Mouse (Mus musculus) hindbrain, embryonic 14.5 days (tissue): ENCODE measurements around the gene Stx1a. TPM values are rescaled to one million over a fixed set of nuclear protein-coding genes. Genes with fewer than 3 reads are reported as not detected.
A peak's percentile ranks its signal among the peaks of the same experiment; 100 is the strongest.

ENCODE experiments used
- ATAC-seq: fragments of 200-750 bp; cut with Nextera tagmentation; 2 replicates; pipeline ENCODE4 v1.8.0; 2017; ENCODE audit warnings: moderate number of reproducible peaks, mild to moderate bottlenecking, moderate TSS enrichment, moderate library complexity; ENCODE audit not compliant: low FRiP score
- DNase-seq: peaks from one replicate; pipeline ENCODE4 v3.0.0-alpha.2; 2015; ENCODE audit warnings: low spot score
- H3K27ac ChIP-seq: fragments of 300-500 bp; sonication (generic); 2 replicates; pipeline ENCODE4 v1.5.1; 2014; ENCODE audit warnings: mild to moderate bottlenecking, moderate library complexity
- H3K27me3 ChIP-seq: fragments of 300-500 bp; sonication (generic); 2 replicates; pipeline ENCODE4 v1.6.1; 2014; ENCODE audit warnings: mild to moderate bottlenecking, low read length, mixed read lengths; ENCODE audit not compliant: control insufficient read depth, insufficient read depth
- H3K36me3 ChIP-seq: fragments of 300-500 bp; sonication (generic); replicated peaks from 2 replicates; pipeline ENCODE4 v1.6.1; 2014; ENCODE audit not compliant: control insufficient read depth, insufficient read depth
- H3K4me1 ChIP-seq: fragments of 300-500 bp; sonication (generic); replicated peaks from 2 replicates; pipeline ENCODE4 v1.6.1; 2014; ENCODE audit warnings: antibody characterized with exemption, low read length, mixed read lengths; ENCODE audit not compliant: control insufficient read depth, insufficient read depth
- H3K4me2 ChIP-seq: fragments of 300-500 bp; sonication (generic); replicated peaks from 2 replicates; pipeline ENCODE4 v1.6.1; 2014; ENCODE audit warnings: mild to moderate bottlenecking, moderate library complexity
- H3K4me3 ChIP-seq: fragments of 300-500 bp; sonication (generic); replicated peaks from 2 replicates; pipeline ENCODE4 v1.5.1; 2014; ENCODE audit warnings: mild to moderate bottlenecking, low read length
- H3K9ac ChIP-seq: fragments of 300-500 bp; sonication (generic); 2 replicates; pipeline ENCODE4 v1.6.1; 2014
- H3K9me3 ChIP-seq: fragments of 300-500 bp; sonication (generic); 2 replicates; pipeline ENCODE4 v1.6.1; 2016; ENCODE audit warnings: low read length; ENCODE audit not compliant: control insufficient read depth
- WGBS: fragments of 180-500 bp; shearing (Covaris S2); extraction: QIAGEN DNeasy Blood & Tissue Kit; methylation state at CpG from one replicate; pipeline ENCODE4 v1.1.7; 2014; 5-methylcytosine and 5-hydroxymethylcytosine counted together
- polyA plus RNA-seq: library from polyadenylated mRNA; unstranded; fragments of >200 nt; fragmentation: Nextera tagmentation; extraction: Ambion mirVana; gene quantifications from 2 replicates; pipeline ENCODE4 v1.2.1, GENCODE M21; 2014

Gene Stx1a
- polyA plus RNA-seq, 1 experiment from 2014 or later = 113 TPM

- ATAC-seq = no peak
- H3K4me2 ChIP-seq = peak overlapping the region; percentile 25
- no peak overlapping the region for H3K27ac ChIP-seq
- DNase-seq = no peak
- H3K9me3 ChIP-seq = no peaks in the 10 kb centered on the region
- WGBS = 20% methylated on average over 26 of the region's 26 CpGs
- peak overlapping the region; percentile 14; the same call in 1 of the 2 replicates for H3K9ac ChIP-seq
- no peaks in the 10 kb centered on the region for H3K36me3 ChIP-seq
- peaks cover 28% of the 10 kb centered on the region for H3K4me1 ChIP-seq
- H3K4me3 ChIP-seq = peak overlapping the region; percentile 6; the same call in 1 of the 2 replicates
- H3K27me3 ChIP-seq = no peaks in the 10 kb centered on the region
These were observed 11.3 kb upstream of the Stx1a start for GRCm38 (mm10) chr5:135011809-135012613.

- no peaks in the 10 kb centered on the region for H3K9me3 ChIP-seq
- no peak overlapping the region; the same call in 1 of the 2 replicates for H3K9ac ChIP-seq
- WGBS = 5% methylated on average over 16 of the region's 16 CpGs
- H3K4me1 ChIP-seq = peaks cover 27% of the 10 kb centered on the region
- no peak overlapping the region for H3K27ac ChIP-seq
- no peaks in the 10 kb centered on the region for H3K27me3 ChIP-seq
- peak; percentile 68 for DNase-seq
- no peaks in the 10 kb centered on the region for H3K36me3 ChIP-seq
- no peak for ATAC-seq
- peak overlapping the region; percentile 25 for H3K4me2 ChIP-seq
- H3K4me3 ChIP-seq = no peak overlapping the region
These were observed 10.4 kb upstream of the Stx1a start for GRCm38 (mm10) chr5:135012671-135013441.

GRCm38 (mm10) chr5:135015497-135015896 is 7.8 kb upstream of the Stx1a start:
- Histone ChIP-seq H3K27ac (no peak overlapping the region), H3K27me3 (no peaks in the 10 kb centered on the region), H3K4me1 (peaks cover 14% of the 10 kb centered on the region), H3K9me3 (no peaks in the 10 kb centered on the region), H3K4me3 (no peak overlapping the region), H3K4me2 (no peak overlapping the region), H3K36me3 (no peaks in the 10 kb centered on the region), H3K9ac (no peak overlapping the region)
- peak; percentile 84 for DNase-seq
- no peak for ATAC-seq
- WGBS = 15% methylated on average over 7 of the region's 7 CpGs

- WGBS = 53% methylated on average over 4 of the region's 4 CpGs
- no peak overlapping the region for H3K4me3 ChIP-seq
- H3K27ac ChIP-seq = no peak overlapping the region
- peaks cover 11% of the 10 kb centered on the region; the same call in 1 of the 2 replicates for H3K4me1 ChIP-seq
- H3K4me2 ChIP-seq = no peak overlapping the region
- no peak for ATAC-seq
- DNase-seq = no peak
- no peaks in the 10 kb centered on the region for H3K36me3 ChIP-seq
- no peaks in the 10 kb centered on the region for H3K27me3 ChIP-seq
- H3K9me3 ChIP-seq = no peaks in the 10 kb centered on the region
- no peak overlapping the region for H3K9ac ChIP-seq
These were observed 7.0 kb upstream of the Stx1a start for GRCm38 (mm10) chr5:135016224-135016759.

GRCm38 (mm10) chr5:135021814-135022213 is 1.5 kb upstream of the Stx1a start:
- H3K27ac ChIP-seq = no peak overlapping the region
- peak; percentile 78 for ATAC-seq
- WGBS = 50% methylated on average over 6 of the region's 6 CpGs

GRCm38 (mm10) chr5:135024665-135025224 is 1.5 kb downstream of the Stx1a start:
- 74% methylated on average over 11 of the region's 11 CpGs for WGBS
- Histone ChIP-seq H3K4me3 (peak overlapping the region; percentile 71), H3K27ac (no peak overlapping the region), H3K27me3 (no peaks in the 10 kb centered on the region), H3K36me3 (no peaks in the 10 kb centered on the region; the same call in 1 of the 2 replicates), H3K9ac (0 out of 2 replicates have a peak overlapping the region, but pooled peaks have one; percentile 77), H3K4me2 (peak overlapping the region; percentile 89), H3K9me3 (no peaks in the 10 kb centered on the region), H3K4me1 (peaks cover 21% of the 10 kb centered on the region)
- ATAC-seq = no peak
- DNase-seq = no peak

More at GRCm38 (mm10) chr5:135021814-135022213, 1.5 kb upstream of the Stx1a start:
- Histone ChIP-seq H3K4me3 (no peak overlapping the region), H3K4me2 (no peak overlapping the region), H3K9me3 (no peaks in the 10 kb centered on the region), H3K9ac (no peak overlapping the region), H3K27me3 (no peaks in the 10 kb centered on the region), H3K36me3 (no peaks in the 10 kb centered on the region), H3K4me1 (peaks cover 15% of the 10 kb centered on the region)
- peak; percentile 80 for DNase-seq

- no peak overlapping the region for H3K4me3 ChIP-seq
- peak overlapping the region; percentile 27; the same call in 1 of the 2 replicates for H3K4me2 ChIP-seq
- 19% methylated on average over 7 of the region's 7 CpGs for WGBS
- no peak overlapping the region for H3K27ac ChIP-seq
- no peaks in the 10 kb centered on the region for H3K9me3 ChIP-seq
- no peaks in the 10 kb centered on the region; the same call in 1 of the 2 replicates for H3K36me3 ChIP-seq
- H3K9ac ChIP-seq = no peak overlapping the region
- DNase-seq (no peak), ATAC-seq (no peak)
- H3K27me3 ChIP-seq = no peaks in the 10 kb centered on the region
- peaks cover 21% of the 10 kb centered on the region for H3K4me1 ChIP-seq
These were observed 2.6 kb downstream of the Stx1a start for GRCm38 (mm10) chr5:135025899-135026298.

GRCm38 (mm10) chr5:135029007-135029854 is 5.9 kb downstream of the Stx1a start:
- 53% methylated on average over 18 of the region's 18 CpGs for WGBS
- H3K4me1 ChIP-seq = peaks cover 16% of the 10 kb centered on the region
- H3K27me3 ChIP-seq = no peaks in the 10 kb centered on the region
- H3K9me3 ChIP-seq = no peaks in the 10 kb centered on the region
- H3K4me2 ChIP-seq = no peak overlapping the region
- H3K9ac ChIP-seq = no peak overlapping the region
- ATAC-seq (no peak), DNase-seq (no peak)
- no peaks in the 10 kb centered on the region; the same call in 1 of the 2 replicates for H3K36me3 ChIP-seq
- H3K27ac ChIP-seq = no peak overlapping the region
- H3K4me3 ChIP-seq = no peak overlapping the region
